Mouse (Mus musculus): ENCODE results near the gene 1700066M21Rik.

Gene 1700066M21Rik

GRCm38 (mm10) chr1:57392417-57392816 is 15.0 kb downstream of the 1700066M21Rik start:
- DNase-seq (ENCODE audit: low read depth) = no peak

DNA sequence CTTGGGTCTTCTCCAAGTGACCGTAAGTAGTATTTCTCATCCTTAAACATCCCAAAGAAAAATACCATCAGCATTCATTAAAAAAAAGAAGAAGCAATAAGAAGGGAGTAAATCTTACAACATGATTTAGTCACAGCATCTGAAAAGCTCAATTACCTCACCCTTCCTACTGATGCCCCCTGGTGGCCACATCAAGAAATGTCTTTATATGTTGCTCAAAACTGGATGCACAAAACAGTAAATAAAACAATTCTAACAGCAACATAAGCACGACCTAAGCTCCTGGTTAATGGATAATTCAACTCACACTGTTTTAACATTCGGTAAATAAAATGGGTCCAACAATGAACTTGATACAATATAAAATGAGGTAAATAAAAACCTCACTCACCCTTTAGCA is 16.6 kb downstream of the 1700066M21Rik start:
- DNase-seq (ENCODE audit: low read depth) = peak; percentile 76

DNA sequence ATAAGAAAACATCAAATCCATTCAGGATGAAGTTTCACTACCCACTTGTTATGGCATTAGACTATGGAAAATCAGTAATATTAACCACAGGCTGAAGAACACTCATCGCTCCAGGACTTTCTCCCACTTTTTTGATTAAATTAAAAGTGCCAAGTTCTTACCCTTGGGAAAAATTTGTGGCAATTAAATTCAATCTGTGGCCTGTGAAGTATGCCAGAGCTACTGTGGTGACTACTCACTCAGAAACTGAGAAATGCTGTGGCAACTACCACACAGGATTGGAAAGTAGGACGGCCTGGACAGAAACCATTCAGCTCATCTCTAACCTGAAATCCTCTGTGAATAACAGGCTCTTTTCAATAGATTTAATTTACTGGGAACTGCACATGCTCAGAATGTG is 22.9 kb downstream of the 1700066M21Rik start:
- no peak for DNase-seq (ENCODE audit: low read depth)

DNA sequence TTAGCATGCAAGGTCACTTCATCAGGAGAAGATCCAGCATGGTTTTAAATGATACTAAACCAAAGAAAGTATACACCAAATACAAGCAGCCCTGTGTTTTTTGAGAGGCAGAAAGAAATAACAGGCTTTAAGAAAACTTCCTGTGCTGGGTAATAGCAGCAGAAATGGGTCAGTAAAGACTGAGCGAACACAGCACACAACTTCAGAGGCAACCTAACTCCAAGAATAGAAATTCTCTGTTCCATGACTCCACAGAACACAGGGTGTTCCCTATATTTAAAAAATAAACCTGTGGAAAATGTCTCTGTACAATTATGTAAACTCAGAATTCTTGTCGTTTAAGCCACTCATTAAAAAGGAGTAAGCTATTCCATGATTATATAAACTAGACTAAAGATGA is 23.5 kb downstream of the 1700066M21Rik start:
- no peak for DNase-seq (ENCODE audit: low read depth)

DNA sequence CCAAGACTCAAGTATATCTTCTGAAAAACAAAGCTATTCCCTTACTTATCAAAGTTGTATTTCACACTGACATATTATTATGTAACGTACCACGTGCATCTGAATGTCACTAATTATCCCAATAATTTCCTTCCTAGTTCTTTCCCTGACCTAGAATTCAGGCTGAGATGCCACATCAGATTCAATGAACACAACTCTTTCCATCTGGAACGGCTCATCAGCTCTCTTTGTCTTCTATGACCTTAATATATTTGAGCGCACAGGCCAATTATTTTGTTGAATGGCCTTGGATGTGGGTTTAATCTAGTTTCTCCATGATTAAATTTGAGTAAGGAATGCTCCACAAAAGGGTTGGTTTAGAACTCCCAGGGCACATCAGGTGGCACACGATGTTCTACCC is 24.7 kb downstream of the 1700066M21Rik start:
- DNase-seq (ENCODE audit: low read depth) = no peak

GRCm38 (mm10) chr1:57406187-57407151 is 29.0 kb downstream of the 1700066M21Rik start, which contains the start of the genes Maip1 and Tyw5:
Gene Maip1, plus strand, starts transcription at chr1:57406328.
Gene Tyw5, minus strand, starts transcription at chr1:57407101.
- peak; percentile 92 for DNase-seq (ENCODE audit: low read depth)

DNA sequence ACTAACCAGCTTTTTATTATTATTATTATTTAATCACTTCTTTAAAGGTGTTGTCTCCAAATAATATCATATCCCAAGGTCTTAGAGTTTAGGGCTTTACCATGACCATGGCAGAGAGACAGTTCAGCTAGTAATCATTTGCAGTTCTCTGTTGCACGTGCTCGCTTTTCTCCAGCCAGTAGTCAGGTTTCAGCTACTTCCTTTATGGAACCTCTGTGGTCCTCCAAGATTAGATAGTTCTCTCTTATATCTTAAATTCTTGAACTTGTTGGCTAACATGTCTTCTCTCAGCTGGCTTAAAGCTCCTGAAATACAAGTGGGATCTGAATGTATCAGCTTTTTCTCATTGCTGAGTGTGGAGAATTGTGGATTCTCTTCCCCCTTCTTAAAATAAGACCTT is 31.6 kb downstream of the 1700066M21Rik start:
- no peak for DNase-seq (ENCODE audit: low read depth)

DNA sequence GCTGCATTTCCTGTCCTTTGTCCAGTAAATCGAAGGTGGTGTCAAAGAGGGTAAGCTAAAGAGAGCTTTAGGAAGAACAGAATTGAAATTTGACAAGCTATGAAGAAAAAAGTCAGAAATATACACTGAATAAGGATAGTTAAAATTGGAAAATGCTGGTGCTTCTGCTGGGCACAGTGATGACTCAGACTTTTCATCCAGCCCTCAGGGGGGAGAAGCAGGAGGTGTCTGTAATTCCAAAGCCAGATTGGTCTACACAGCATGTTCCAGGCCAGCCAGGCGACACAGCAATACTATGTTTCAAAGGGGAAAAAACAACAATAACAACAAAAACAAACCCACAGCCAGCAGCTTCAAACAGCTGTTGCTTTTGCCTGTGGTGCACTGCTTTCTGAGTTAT is 36.0 kb downstream of the 1700066M21Rik start:
- no peak for DNase-seq (ENCODE audit: low read depth)

GRCm38 (mm10) chr1:57423696-57424095 is 46.3 kb downstream of the 1700066M21Rik start:
- DNase-seq (ENCODE audit: low read depth) = no peak

DNA sequence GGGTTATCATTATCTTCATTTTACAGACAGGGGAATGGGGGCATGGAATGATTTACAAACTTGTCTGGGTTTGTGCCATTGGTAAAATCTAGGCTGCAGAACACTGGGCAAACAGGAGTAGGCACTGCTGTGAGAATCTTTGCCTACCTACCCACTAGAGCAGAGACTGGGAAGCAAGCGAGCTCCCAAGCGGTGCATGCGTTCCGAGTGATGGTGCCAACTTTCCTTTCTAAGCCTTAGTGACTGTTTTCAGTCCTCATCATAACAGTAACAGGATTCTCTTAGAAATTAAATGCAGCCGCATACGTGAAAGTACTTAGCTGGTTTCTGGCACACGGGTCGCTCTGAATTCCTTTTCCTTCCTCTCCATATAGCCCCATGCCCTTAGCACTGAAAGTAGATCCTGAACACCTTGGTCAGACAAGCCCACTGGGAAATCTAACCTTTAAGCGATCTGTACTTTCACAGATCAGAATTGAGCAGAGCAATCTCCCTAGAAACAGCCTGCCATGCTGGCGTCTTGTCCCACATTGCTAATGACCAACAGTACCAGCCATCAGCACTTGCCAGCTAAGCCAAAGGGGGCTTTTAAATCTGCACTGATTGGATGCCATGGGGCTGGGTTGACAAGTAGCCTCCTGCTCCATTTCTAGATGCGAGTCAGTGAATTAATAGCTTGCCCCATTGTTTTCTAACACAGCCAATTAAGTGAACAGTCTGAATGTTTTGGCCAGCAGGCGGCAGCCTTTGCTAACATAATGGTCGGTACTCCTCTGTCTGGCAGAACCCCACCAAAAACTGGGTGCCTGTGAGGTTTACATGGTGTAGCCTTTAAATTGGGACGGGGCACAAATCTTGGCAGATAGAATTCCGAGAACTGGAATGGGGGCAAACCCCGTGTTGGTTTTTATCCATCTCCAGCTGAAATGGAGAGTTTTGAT is 51.2 kb downstream of the 1700066M21Rik start:
- DNase-seq (ENCODE audit: low read depth) = peak; percentile 76

GRCm38 (mm10) chr1:57429786-57430483 is 52.5 kb downstream of the 1700066M21Rik start:
- DNase-seq (ENCODE audit: low read depth) = no peak

DNA sequence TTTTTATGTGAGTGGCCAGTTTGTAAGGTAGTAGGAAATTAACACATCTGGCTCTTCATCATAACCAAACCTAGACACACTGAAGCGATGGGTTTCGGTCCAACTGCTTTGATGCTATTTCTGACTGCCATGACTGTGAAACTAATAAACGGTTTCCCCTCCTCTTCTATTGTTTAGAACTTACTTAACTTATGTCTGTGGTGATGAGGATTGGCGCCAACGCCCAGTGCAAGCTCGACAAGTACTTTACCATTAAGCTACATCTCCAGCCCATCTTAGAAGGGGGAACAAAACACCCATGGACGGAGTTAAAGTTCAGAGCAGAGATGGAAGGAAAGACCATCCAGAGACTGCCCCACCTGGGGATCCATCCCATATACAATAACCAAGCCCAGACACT is 55.7 kb downstream of the 1700066M21Rik start:
- no peak for DNase-seq (ENCODE audit: low read depth)

Measured in induced T-regulatory cell, adult 2 months (primary cell).